Mouse (Mus musculus): ENCODE measurements at regions not wholly inside any gene's neighbourhood (a gene's known extent, or its start where the extent isn't known, plus 50 kb on each side); places are given as distances from the start of the nearest gene placed in this dataset.

GRCm38 (mm10) chr8:116837991-116838390, 83.3 kb downstream of the Cmc2 start:
- DNase-seq (ENCODE audit: low spot score in 2 of 2), result no peak

GRCm38 (mm10) chr8:116832181-116832580, 89.1 kb downstream of the Cmc2 start:
- no peak for DNase-seq (ENCODE audit: low spot score in 2 of 2)

GRCm38 (mm10) chr8:116829631-116830030, 91.6 kb downstream of the Cmc2 start:
- DNase-seq (ENCODE audit: low spot score in 2 of 2), result no peak

- no peak for DNase-seq (ENCODE audit: low spot score in 2 of 2)
These were observed 93.0 kb downstream of the Cmc2 start for GRCm38 (mm10) chr8:116828220-116828619.

- DNase-seq (ENCODE audit: low spot score in 2 of 2), result peak in 1 of 2 experiments; percentile 7
These were observed 94.1 kb downstream of the Cmc2 start for GRCm38 (mm10) chr8:116827141-116827540.

- DNase-seq (ENCODE audit: low spot score in 2 of 2), result no peak
These were observed 81.5 kb upstream of the Cdyl2 start for GRCm38 (mm10) chr8:116814118-116814851.

GRCm38 (mm10) chr8:116801313-116801712, 68.5 kb upstream of the Cdyl2 start:
- DNase-seq (ENCODE audit: low spot score in 2 of 2), result no peak

- DNase-seq (ENCODE audit: low spot score in 2 of 2), result no peak
These were observed 67.8 kb upstream of the Cdyl2 start for GRCm38 (mm10) chr8:116800636-116801035.

GRCm38 (mm10) chr8:116798981-116799380, 66.2 kb upstream of the Cdyl2 start:
- no peak for DNase-seq (ENCODE audit: low spot score in 2 of 2)

- DNase-seq (ENCODE audit: low spot score in 2 of 2), result no peak
These were observed 62.9 kb upstream of the Cdyl2 start for GRCm38 (mm10) chr8:116795713-116796112.

- no peak for DNase-seq (ENCODE audit: low spot score in 2 of 2)
These were observed 60.3 kb upstream of the Cdyl2 start for GRCm38 (mm10) chr8:116793107-116793506.

GRCm38 (mm10) chr8:116790294-116790693, 57.5 kb upstream of the Cdyl2 start:
- DNase-seq (ENCODE audit: low spot score in 2 of 2), result no peak

Data from thymus, postnatal 10 days (tissue).